Mouse (Mus musculus) stomach, postnatal 0 days (tissue): ENCODE results near the gene Tcirg1.

Source experiments
- CTCF ChIP-seq: IDR thresholded peaks from 2 replicates; pipeline ENCODE4 v1.5.1; 2016; ENCODE audit warnings: antibody characterized with exemption, low read depth, mild to moderate bottlenecking, moderate library complexity
- EP300 ChIP-seq: optimal IDR thresholded peaks from 2 replicates; pipeline ENCODE3; 2016; ENCODE audit warnings: antibody characterized with exemption

DNA sequence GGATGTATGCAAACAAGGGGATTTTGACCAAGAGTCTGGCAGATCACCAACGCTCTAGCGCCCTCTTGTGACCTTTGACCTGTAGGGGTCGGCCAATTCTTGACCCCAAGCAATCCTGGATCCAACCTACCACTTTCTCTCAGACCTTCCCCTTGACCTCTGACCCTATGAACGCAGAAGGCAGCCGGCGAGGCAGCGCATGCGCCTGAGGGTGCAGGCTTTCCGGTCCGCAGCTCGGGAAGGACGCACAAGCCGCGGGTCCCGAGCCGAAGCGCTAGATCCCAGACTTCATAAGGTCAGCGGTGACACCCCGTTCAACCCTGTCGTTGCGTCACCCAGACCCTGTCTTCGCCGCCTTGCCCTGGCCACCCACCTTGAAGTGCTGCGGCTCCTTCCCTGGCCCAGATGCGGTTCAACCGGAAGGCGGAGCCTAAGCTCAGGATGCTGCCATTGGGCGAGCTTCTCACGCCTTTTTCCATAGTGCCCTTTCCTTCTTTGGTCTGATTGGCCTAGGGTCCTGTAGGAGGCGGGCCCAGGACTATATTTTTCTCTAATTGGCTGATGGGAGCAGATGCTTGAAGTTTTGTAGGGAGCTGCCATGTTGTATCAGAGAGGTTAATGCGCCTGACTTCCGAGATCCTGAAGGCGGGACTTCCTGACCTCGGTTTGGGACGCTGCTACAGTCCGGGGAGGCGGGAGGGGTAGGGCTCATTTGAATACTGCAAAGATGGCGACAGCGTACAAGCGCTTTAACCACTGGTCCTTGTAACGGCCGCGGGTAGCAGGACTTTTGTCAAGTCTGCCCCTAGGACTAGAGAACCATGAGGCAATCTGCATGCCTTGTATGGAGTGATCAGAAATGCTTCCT is 5.6 kb upstream of the Tcirg1 start, which contains the start of gene Ndufs8:
- TF ChIP-seq CTCF, result peak; percentile 40; the same call in 1 of the 2 replicates
- no peak for TF ChIP-seq EP300
